Mouse (Mus musculus) intestine, embryonic 14.5 days (tissue): Measurements from ENCODE around the gene D6Ertd527e. TPM values are rescaled to one million over a fixed set of nuclear protein-coding genes. Genes with fewer than 3 reads are reported as not detected.

Source experiments
- polyA plus RNA-seq: library from polyadenylated mRNA; unstranded; fragments of >200 nt; fragmentation: Nextera tagmentation; extraction: Ambion mirVana; gene quantifications from 2 replicates; pipeline ENCODE4 v1.2.1, GENCODE M21; 2014

D6Ertd527e gene
- polyA plus RNA-seq, 1 experiment from 2014 or later: 0.61 TPM

Other genes with a start within 250 kb of the D6Ertd527e start
- gene Nfu1, start 95.5 kb upstream of the D6Ertd527e start, polyA plus RNA-seq: 94.3 and 97.4 TPM in 2 replicates
- gene Gfpt1, start 61.9 kb upstream of the D6Ertd527e start, polyA plus RNA-seq: 21.6 and 22.6 TPM in 2 replicates
- gene Antxr1, start 231.1 kb downstream of the D6Ertd527e start, polyA plus RNA-seq: 8.5 and 9.2 TPM in 2 replicates
- gene Gkn1, start 246.2 kb downstream of the D6Ertd527e start, polyA plus RNA-seq: 0.34 and 0.66 TPM in 2 replicates